Mouse (Mus musculus) olfactory bulb, adult 2 months (tissue): Measurements from ENCODE around the gene Vangl1. TPM values are rescaled to one million over a fixed set of nuclear protein-coding genes. Genes with fewer than 3 reads are reported as not detected.

ENCODE experiments used
- H3K27ac ChIP-seq: fragments of 200-500 bp; 2 replicates; pipeline ENCODE4 v1.5.1; 2012; ENCODE audit warnings: low read depth, low read length; ENCODE audit not compliant: insufficient read depth
- H3K4me1 ChIP-seq: fragments of 200-500 bp; 2 replicates; pipeline ENCODE4 v1.6.1; 2012; ENCODE audit warnings: low read length; ENCODE audit not compliant: control insufficient read depth, insufficient read depth
- H3K4me3 ChIP-seq: fragments of 200-500 bp; 2 replicates; pipeline ENCODE4 v1.5.1; 2012; ENCODE audit warnings: mild to moderate bottlenecking, low read depth, low read length, moderate library complexity; ENCODE audit not compliant: insufficient read depth
- CTCF ChIP-seq: fragments of 200-500 bp; IDR thresholded peaks from 2 replicates; pipeline ENCODE4 v1.5.1; 2012; ENCODE audit warnings: low read depth, mild to moderate bottlenecking, low read length, moderate library complexity; ENCODE audit not compliant: insufficient read depth
- POLR2A ChIP-seq: fragments of 200-500 bp; IDR thresholded peaks from 2 replicates; pipeline ENCODE4 v1.6.1; 2012; ENCODE audit warnings: mild to moderate bottlenecking, low read depth, low read length, moderate library complexity; ENCODE audit not compliant: insufficient read depth
- WGBS: fragments of 180-500 bp; shearing (Covaris S2); methylation state at CpG from one replicate; pipeline ENCODE4 v1.1.7; 2018; 5-methylcytosine and 5-hydroxymethylcytosine counted together
- polyA plus RNA-seq: library from polyadenylated mRNA; stranded (reverse); fragments of >200 nt; gene quantifications from 2 replicates; pipeline ENCODE4 v1.2.4, GENCODE M21; 2012; ENCODE audit warnings: low replicate concordance; ENCODE audit not compliant: missing spikeins, insufficient read depth, insufficient read length

Gene Vangl1
- polyA plus RNA-seq, 1 experiment: not detected

DNA sequence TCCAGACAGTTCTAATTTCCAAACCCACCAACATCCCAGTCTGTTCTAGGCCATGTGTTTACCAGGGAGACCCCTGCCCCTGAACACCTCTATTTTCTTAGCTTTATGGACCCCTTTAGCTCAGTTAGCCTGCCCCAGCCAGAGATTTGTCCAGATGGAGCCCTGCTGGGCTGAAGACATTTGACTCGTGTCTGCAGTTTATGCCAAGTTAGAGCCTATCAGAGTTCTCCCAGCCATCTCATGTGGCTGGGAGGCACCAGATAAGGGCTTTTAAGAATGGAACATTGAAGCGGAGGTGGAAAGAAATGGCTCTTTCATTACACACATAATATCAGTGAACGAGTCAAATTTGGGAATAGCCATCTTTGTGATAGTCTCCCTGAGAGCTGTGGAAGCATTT is 61.0 kb downstream of the Vangl1 start:
- WGBS: 84% methylated on average over 3 of the region's 3 CpGs
- Histone ChIP-seq H3K4me1 (peaks cover 12% of the 10 kb centered on the region), H3K4me3 (no peak overlapping the region), H3K27ac (no peak overlapping the region)
- TF ChIP-seq CTCF (no peak), POLR2A (no peak)

DNA sequence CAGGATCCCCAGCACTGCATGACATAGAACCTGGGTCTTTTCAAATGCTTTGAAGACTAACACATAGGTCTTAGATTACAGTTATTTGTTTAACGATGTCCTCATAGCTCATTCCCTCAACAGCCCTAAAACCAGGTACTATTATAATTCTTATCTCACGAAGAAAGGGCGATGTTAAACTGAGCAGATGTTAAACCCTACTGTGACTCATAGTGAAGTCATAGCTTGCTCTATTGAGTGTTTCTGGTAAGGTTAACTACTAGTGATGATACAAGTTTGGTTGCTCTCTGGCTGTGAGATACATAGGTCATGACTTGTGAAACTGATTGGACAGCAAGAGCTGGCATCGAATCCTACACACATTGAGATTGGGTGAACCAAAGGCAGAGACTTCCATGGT is 61.5 kb downstream of the Vangl1 start:
- 65% methylated on average over 4 of the region's 4 CpGs for WGBS
- Histone ChIP-seq H3K4me3 (no peak overlapping the region), H3K4me1 (peaks cover 12% of the 10 kb centered on the region), H3K27ac (no peak overlapping the region)
- TF ChIP-seq CTCF: no peak
- TF ChIP-seq POLR2A: no peak

DNA sequence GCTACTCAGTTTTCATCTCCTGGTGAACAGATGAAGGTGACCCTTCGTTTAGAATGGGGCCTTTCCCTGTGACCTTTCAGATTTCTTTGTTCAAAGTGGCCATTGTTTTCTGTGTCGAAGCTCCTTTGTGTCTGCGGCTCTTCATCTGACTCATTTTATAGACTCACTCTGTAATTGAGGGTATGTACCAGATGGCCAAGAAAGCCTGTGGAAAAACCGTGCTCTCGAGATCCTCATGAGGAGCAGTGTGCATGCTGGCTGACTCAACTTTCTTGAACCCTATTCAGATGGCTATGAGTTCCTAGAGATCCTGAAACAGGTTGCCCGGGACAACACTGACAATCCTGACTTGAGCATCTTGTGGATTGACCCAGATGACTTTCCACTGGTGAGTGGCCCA is 62.6 kb downstream of the Vangl1 start:
- Histone ChIP-seq H3K27ac (peak overlapping the region; percentile 78), H3K4me3 (no peak overlapping the region), H3K4me1 (peaks cover 9% of the 10 kb centered on the region)
- WGBS: 38% methylated on average over 6 of the region's 6 CpGs
- no peak for TF ChIP-seq POLR2A
- TF ChIP-seq CTCF: no peak

DNA sequence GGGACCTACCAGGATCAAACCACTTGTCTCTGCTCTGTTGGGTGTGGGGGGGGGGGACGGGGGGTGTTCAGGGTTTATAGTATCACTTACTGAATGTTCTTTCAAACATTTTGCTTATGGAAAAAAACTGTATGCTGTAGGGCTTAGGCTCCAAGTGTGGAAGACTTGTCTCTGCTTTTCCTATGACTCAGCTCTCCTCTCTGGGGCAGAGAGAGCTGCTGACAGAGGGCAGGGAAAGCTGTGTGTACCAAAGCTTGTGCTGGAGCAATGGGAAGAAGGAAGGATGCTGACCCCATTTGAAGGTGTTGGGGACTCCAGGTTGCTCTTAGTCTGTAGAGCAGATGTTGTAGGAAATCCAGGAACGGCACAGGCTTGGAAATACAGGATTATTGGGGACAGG is 63.0 kb downstream of the Vangl1 start:
- TF ChIP-seq POLR2A (no peak), CTCF (no peak)
- 79% methylated on average over 2 of the region's 2 CpGs for WGBS
- peaks cover 5% of the 10 kb centered on the region for H3K4me1 ChIP-seq
- H3K4me3 ChIP-seq: no peak overlapping the region
- H3K27ac ChIP-seq: peak overlapping the region; percentile 78

DNA sequence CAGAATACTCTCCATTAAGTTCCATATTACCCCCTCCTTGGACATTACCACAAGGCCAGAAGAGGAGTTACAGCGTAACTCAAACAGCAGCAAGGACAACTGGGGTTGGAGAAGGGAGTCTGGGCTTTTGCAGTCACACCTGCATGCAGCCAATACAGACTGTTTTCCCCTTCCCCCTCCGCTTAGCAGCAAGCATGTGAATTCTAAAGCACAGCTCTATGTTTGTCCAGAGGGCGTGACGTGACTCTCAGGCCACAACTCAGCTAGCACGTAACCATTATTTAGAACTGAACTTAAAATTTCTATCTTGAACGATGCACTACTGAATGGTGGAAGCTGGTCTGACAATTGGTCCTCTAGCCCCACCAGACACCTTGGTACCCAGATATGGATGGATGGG is 63.9 kb downstream of the Vangl1 start:
- Histone ChIP-seq H3K4me3 (no peak overlapping the region), H3K4me1 (peaks cover 5% of the 10 kb centered on the region), H3K27ac (no peak overlapping the region)
- TF ChIP-seq POLR2A: no peak
- no peak for TF ChIP-seq CTCF
- 95% methylated on average over 6 of the region's 6 CpGs for WGBS

DNA sequence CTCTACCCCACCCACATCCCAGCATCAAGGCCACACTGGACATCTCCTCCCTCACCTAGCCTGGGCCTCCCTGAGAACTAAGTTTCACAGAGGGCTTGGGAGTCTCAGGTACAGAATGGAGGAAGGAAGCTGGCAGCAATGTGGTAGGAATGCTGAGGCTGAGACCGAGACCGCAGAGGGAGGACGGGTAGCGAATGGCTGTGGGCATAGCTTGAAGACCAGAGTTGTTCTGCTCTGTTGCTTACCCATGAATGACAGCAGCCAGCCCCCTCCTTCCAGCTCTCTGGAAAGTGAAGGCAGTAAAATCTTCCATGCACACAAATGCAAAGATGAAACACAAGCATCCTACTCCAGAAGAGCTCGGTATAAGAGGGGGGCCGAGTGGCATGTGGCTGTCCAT is 65.6 kb downstream of the Vangl1 start:
- Histone ChIP-seq H3K4me1 (peaks cover 5% of the 10 kb centered on the region), H3K4me3 (no peak overlapping the region), H3K27ac (no peak overlapping the region)
- TF ChIP-seq CTCF: no peak
- 91% methylated on average over 6 of the region's 6 CpGs for WGBS

DNA sequence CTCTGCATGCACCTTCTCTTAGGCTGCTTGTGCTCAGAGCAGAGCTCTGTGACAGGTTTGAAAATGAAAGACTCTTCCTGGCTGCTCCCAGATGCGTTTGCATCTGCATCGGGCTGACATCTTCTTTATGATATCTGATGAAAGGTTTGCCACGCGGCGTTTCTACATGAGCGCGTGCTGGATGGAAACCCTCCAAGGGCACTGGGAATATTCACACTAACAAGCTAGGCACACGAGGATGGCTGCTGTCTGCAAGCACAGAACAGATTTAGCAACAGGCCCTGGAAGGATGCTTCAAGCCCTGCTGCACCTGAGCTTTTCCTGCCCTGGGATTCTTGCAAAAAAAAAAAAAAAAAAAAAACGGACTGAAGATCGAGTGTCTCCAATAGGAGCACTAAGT is 67.3 kb downstream of the Vangl1 start:
- WGBS: 87% methylated on average over 10 of the region's 10 CpGs
- no peak overlapping the region for H3K27ac ChIP-seq

DNA sequence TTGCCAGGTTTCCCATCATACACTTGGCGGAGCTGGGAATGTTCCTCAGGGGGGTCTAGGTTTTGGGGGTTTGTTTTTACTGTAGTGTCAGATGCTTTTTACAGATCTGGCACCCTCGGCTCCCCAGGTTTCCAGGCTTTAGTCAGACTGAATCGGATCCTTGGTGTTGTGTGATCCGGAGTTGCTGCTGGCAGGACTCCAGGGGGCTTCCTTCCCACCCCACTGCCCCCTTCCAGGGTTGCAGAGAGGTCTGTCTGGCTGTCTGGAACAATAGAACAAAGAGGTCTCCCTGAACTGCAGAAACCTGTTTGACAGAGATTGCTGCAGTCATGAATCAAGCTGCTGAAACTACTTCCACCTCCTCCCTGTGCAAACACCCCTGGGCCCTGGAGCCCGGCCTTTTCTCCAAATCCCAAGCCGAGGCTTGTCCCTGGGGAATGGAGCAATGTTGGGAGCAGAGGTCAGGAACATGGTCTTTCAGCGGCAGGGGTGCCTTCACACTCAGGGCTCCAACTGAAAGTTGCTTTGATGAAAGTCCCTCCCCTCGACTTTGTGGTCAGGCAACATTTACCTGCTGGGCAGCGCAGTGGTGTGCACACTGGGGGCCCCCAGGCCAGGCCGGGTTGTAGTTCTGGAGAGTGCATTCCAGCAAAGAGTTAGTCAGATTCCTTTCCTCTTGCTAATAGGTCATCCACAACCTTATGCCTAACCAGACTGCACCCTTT is 68.9 kb downstream of the Vangl1 start:
- Histone ChIP-seq H3K4me3 (no peak overlapping the region), H3K27ac (no peak overlapping the region), H3K4me1 (no peaks in the 10 kb centered on the region)
- no peak for TF ChIP-seq CTCF
- TF ChIP-seq POLR2A: no peak
- 59% methylated on average over 10 of the region's 10 CpGs for WGBS

More for the DNA sequence above, 67.3 kb downstream of the Vangl1 start:
- peaks cover 5% of the 10 kb centered on the region for H3K4me1 ChIP-seq
- no peak overlapping the region for H3K4me3 ChIP-seq
- TF ChIP-seq CTCF (no peak), POLR2A (no peak)

DNA sequence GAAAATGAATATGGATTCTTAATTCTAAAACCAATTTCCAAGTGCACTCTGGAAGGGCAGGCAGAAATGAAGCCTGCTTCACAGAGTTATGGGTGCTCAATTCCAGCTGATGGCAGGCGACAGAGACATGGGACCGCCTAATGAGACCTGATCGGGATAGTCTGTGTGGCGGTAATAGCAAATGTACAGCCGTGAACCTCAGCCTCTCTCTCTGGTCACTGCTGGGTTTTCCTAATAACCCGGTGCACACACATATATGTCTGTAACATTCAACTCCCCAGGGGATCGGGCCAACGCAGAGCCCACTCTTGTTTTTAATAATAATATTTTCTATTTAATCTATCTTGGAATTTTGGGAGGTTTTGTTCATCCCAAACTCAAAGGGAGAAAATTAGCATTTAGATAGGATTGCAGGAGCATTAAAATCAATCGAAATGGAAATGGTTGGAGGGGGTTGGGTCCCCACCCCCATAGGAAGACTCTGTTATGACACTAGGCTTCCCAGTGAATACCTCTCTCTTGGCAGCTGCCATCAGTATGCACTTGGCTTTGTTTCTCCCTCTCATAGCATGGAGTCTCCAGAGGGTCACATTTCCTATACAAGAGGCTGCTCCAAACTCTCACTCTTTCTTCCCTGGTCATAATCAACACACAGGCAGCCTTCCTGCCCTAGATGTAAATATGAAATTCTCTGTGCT is 72.7 kb downstream of the Vangl1 start:
- TF ChIP-seq POLR2A (no peak), CTCF (no peak)
- H3K4me3 ChIP-seq: no peak overlapping the region
- H3K4me1 ChIP-seq: no peaks in the 10 kb centered on the region
- H3K27ac ChIP-seq: no peak overlapping the region
- 95% methylated on average over 9 of the region's 9 CpGs for WGBS
